Mouse (Mus musculus) gastrocnemius, postnatal 10 days (tissue): ENCODE results near the gene Arhgef7. TPM values are rescaled to one million over a fixed set of nuclear protein-coding genes. Genes with fewer than 3 reads are reported as not detected.

ENCODE experiments used
- DNase-seq: peaks from one replicate; pipeline ENCODE4 v3.0.0; 2021; ENCODE audit warnings: mixed read lengths
- total RNA-seq, 2 experiments: library from RNA; stranded (reverse); gene quantifications; 2 replicates each; pipeline ENCODE4 v1.2.3; 2021

The Arhgef7 gene
- total RNA-seq, 2 experiments from 2014 or later: 76.7 to 84.2 TPM

DNA sequence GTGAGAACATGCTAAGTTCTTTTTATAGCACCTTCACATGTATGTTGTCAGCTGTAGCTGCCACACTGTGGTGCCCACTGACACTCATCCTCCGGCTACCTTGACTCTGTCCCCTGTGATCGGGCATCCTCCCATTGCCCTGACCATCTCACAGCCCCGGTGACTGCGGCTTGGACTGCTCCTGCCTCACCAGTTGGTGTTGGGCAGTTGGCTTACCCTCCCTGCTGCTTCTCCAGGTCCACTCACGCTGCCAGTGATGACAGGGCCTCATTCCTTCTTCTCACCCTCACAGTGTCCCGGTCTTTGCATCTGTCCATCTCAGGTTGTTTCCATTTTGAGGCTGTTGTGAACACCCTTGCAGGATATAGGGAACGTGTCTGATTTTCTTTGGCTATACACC, 35.3 kb downstream of the Arhgef7 start:
- DNase-seq: no peak

DNA sequence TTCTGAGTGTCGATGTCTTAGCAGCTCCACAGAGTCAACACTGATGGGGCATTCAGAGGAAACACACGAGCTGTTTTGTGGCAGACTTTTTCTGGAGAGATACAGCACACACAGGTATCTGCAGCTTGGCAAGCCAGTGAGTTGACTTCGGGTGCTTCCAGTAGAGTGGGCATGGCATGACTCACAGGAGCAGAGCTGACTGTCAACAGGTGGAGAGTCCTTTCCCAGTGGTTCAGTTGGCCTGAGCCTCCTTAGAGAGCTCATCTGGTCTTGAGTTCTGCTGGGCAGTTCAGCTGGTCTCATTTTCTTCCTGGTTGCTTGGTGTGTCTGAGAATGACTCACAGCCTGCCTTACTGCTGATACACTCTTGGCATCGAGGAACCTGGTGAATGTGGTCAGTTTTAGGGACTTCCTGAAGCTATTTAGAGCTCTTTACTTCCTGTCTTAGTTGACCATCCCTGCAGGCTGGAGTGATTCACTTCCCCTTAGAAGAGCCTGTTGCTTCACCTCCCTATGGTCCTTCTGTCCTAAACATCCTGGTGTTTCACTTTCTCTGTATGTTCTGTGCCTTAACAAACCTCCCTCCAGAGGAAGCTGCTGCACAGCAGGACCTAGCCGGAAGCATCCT, 39.8 kb downstream of the Arhgef7 start:
- DNase-seq: no peak

GRCm38 (mm10) chr8:11770001-11770400, 42.5 kb downstream of the Arhgef7 start:
- no peak for DNase-seq

DNA sequence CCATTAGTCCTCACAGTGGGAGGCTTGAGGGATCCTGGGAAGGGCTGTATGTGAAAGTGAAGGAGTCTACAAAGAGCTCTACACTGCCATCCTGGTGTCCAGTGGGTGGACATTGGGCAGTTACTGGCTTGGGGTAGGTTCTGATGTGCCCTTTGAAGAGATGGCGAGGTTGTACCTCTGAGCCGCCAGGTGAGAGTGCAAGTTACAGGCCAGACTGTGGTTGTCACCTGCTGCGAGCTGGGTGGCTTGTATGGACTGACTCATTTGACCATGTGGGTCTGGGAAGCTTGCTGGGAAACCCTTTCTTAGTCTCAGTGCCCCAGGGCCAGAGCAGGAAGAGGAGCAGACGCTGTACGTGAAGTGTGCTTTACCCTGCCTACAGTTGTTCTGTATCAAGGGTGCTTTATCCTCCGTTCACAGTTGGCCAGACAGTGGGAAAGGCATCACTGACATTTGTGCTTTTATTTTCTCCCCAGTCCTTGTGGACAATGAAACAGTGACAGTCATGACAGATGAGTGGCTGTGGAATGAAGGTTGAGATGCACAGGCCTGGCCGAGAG, 43.1 kb downstream of the Arhgef7 start:
- no peak for DNase-seq

GRCm38 (mm10) chr8:11771608-11772007, 44.1 kb downstream of the Arhgef7 start:
- no peak for DNase-seq

DNA sequence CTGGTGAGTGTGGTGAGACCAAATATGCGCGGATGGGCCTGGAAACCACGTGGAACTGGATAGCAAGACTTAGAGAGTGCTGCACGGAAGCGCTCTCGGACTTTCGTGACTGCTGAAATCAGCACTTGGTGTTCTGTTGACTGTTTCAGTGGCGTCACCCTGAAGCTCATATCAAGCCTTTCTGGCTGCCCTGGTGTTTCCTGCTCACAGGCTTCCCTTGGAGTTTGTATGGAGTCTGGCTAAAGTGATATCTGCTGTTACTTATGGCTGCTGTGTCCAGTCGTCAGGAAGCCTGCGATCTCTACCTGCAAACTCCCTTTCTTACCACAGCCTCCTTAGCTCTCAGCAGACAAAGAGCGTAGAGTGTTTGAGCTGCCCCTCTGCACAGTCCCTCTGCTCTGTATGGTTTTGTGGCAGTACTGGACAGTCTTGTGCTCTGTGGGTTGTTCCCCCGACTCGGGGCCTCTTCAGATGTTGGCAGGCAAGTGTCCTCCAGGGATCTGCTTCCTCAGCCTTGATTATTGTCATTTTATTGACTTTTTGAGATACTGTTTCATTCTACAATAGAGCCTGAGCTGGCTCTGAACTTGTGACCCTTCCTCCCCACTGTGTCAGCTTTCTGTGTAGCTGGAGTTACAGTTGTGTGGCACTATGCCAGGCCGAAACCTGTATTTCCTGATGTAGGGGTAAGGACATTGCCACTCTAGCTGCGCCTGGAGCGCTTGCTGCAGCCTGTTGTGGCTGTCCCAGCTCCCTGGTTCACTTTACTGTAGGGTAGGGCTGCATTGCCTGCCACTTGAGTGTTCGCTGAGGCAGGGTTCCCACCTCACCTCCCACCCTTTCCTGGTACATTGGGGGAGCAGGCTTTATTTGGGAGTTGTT, 46.9 kb downstream of the Arhgef7 start:
- DNase-seq: no peak

DNA sequence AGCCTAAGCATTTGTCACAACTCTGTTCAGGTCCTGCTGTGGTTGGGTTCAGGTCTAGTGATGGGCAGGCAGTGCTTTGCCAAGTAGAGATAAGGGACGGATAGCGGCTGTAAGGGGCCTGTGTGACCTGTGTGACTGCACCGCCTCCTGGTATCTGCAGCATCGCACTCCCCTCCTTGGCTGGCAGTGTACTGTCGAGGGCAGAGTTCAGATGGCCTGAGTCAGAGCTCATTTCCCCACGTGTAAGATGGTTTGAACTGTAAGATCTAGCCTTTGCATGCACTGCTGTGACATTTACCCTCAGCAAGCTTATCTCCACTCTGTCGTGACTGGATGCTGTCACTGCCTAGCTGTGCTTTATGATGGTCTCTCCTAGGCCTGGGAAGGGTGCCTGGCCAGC, 48.4 kb downstream of the Arhgef7 start:
- DNase-seq: no peak

DNA sequence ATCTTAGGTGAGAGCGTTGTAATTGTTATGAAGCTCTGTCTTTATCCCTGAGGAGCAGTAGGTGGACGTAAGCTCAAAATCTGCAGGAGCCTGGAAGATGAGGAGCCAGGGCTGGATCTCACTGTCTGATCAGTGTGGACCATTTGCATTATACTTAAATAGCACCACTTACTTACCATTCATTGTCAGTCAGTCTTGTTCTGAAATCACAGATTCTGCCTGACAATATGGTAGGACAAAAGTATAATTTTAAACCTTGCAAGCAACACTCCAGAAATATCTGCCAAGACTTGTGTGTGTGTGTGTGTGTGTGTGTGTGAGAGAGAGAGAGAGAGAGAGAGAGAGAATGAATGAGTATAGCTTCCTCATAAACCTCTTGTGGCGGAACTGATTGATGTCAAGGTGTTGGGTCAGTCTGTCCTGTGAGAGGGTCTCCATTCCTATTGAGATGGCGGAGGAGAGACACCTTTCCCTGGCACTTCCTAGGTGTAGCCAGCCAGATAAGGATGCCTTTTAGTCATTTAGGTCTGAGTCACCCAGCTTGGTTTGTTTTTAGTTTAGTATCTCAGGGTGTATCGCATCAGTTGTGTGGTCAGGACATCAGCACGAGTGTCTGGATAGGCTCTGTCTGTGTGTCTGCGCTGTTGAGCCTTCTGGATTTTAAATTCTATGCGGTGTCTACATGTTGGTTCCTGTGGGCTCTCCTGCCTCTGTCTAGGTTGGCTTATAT, 49.1 kb downstream of the Arhgef7 start:
- DNase-seq: no peak

DNA sequence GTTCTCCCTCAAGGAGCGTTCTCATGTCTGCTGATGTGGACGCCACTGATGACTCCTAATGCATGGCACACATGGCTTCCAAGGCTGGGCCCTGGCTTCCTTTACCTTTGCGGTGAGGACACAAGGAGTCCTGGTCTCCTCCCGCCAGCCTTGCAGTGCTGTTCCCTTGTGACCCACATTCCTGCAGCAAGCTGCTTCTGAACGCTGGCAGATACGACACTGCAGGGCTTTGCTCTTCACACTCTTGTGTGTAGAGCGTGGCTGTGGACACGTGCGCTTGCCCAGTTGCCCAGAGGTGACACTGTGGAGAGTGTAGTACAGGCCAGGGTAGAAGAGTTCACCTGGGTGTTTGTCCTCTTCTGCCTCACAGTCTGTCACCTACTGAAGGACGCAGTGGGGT, 49.7 kb downstream of the Arhgef7 start:
- DNase-seq: no peak

GRCm38 (mm10) chr8:11778646-11779433, 51.3 kb downstream of the Arhgef7 start:
- no peak for DNase-seq

DNA sequence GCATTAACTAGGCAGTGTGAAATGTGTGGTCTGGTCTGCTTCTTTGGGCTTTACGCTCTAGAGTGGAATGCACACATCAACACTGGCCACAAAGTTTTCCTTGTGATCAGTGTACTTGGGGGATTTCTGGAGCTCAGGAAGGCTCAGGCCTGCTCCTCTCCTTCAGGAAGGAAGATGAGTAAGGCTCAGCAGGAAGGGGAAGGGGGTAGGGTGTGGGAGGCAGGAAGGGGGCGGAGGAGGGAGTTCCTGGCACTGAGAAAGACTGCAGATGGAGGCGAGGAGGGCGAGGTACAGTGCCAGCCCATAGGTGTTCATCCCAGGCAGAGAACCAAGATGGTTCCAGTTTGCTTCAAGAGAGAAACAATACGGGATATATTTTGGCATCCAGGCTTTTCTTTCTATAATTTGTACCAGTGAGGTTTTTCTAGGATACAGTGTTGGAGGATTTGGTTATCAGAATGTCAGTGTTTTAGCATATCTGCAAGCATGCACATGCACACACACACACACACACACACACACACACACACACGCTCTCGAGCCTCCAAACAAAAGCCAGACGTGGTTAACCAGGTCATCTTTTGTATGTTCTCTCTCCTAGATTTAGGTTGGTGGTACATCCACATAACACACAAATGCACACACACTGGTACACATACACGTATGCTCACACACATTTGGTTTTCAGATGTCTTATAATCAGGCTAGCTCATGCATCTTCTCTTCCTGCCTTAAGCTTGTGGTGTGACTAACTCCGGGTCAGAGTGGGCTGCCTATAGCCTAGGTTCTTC, 52.5 kb downstream of the Arhgef7 start:
- DNase-seq: no peak

- DNase-seq: no peak
Measured at GRCm38 (mm10) chr8:11780641-11781040, 53.1 kb downstream of the Arhgef7 start.

- DNase-seq: no peak
Measured at GRCm38 (mm10) chr8:11782607-11783006, 55.1 kb downstream of the Arhgef7 start.

DNA sequence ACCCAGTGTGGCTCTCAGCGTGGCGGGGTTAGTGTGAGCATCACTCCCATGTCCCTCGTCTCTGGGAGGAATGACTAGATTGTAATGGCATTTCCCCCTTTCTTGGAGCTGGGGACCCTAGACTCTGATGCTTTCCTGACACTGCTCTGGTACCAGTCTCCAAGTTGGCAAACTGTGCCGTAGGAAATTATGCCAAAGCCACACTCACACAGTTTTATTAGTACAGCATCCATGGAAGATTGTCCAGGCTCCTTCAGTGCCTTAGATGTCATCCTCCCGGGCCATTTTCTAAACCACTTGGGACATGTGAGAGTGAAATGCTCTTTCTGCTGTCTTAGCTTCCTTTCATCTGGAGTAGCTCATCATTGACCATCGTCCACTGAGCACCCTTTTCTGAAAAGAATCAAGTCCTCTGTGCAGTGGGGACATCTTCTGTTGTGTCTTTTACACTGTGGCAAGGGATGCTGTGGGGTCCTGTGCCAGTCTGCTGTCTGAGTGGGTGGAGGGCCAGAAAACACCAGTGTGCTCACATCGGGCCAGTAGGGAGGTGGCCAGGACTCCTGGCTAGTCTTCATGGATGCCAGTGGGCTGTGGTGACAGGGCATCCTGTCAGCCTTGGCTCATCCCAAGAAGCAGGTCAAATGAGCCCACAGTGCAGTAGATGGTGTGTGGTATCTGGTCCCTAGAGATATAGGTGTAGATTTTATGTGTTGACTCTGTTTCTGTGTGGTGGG, 56.5 kb downstream of the Arhgef7 start:
- DNase-seq: no peak

GRCm38 (mm10) chr8:11785121-11785520, 57.6 kb downstream of the Arhgef7 start:
- DNase-seq: no peak

GRCm38 (mm10) chr8:11785539-11786046, 58.1 kb downstream of the Arhgef7 start:
- no peak for DNase-seq

- peak; percentile 66 for DNase-seq
Measured at GRCm38 (mm10) chr8:11788252-11788651, 60.7 kb downstream of the Arhgef7 start.

DNA sequence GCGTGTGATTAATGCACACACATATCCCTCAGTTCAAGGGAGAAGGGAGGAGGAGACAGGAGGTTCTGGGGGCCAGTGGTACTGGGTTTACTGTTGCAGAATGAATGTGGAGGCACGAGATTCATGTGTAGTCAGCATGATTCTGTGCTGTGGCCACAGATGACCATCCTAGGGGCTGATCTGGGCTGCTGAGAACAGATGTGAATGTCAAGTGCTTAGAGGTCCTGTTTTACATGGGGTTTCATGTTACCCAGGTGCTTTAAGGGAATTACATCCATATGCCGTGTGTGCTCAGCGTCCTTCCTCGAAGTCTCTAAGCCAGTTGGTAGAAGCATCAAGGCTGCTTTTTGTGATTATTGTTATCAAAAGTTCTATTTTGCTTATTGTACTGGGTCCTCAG, 61.6 kb downstream of the Arhgef7 start:
- no peak for DNase-seq

- DNase-seq: no peak
Measured at GRCm38 (mm10) chr8:11794956-11795355, 67.4 kb downstream of the Arhgef7 start.

GRCm38 (mm10) chr8:11797128-11797527, 69.6 kb downstream of the Arhgef7 start:
- DNase-seq: no peak
